Mouse (Mus musculus): Measurements from ENCODE around the gene Atad1. TPM values are rescaled to one million over a fixed set of nuclear protein-coding genes. Genes with fewer than 3 reads are reported as not detected.

Gene Atad1
- total and polyA plus RNA-seq, 3 experiments, result 25.2 to 104 (median 82.1) TPM

DNA sequence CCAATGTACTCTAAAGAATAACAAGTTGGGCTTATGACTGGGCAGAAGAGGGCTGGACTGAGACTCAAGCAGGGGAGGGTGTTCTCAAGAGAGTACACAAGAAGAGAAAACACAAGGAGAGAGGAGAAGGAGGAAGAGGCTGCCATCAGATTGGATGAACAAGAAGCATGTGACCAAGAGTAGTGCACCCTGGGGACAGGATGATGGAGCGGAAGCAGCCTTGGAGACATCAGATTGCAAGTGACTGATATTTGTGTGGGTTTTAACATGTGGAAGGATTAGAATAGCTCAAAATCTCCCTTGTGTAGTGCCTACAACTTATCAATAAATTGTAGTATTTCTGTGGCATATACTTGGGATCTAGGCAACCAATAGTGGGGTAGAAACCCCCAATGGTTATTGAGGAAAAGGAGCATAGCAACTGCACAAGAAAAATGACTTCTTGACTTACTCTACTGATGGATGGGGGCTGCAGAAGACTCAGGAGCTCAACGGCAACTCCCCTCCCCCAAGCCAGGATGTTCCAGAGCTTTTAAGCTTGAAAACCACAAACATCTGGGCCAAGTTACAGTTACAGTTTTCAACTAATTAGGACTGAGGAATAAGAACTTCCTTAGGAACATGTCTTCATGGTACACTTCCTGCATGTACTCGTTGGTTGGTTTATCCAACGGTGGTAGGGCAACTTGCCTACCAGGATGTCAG is 1.2 kb upstream of the Atad1 start:
- TF ChIP-seq EP300 (IDR thresholded peaks at IDR 0.05; ENCODE audit: insufficient read depth, low read depth, low read length), result no peak
- TF ChIP-seq CTCF (IDR thresholded peaks at IDR 0.05), result no peak
- no peak for TF ChIP-seq POLR2A (IDR thresholded peaks at IDR 0.05; ENCODE audit: insufficient read depth, low read depth, low read length)
- Histone ChIP-seq H3K27me3 (ENCODE audit: control insufficient read depth, insufficient read depth, low read length) (no peaks in the 10 kb centered on the region), H3K9ac (ENCODE audit: low read depth, low read length) (no peak overlapping the region), H3K79me2 (replicated peaks; ENCODE audit: control insufficient read depth, insufficient read depth, low read length) (no peaks in the 10 kb centered on the region), H3K4me1 (ENCODE audit: control insufficient read depth, insufficient read depth, low read length) (no peaks in the 10 kb centered on the region), H3K4me3 (no peak overlapping the region), H3K27ac (no peak overlapping the region), H3K36me3 (ENCODE audit: control insufficient read depth, insufficient read depth, low read length) (no peaks in the 10 kb centered on the region)
- 79% methylated on average over 4 of the region's 4 CpGs for WGBS
- intact Hi-C loops (cut with DNase I), result no loop called here
- DNase-seq, result no peak

DNA sequence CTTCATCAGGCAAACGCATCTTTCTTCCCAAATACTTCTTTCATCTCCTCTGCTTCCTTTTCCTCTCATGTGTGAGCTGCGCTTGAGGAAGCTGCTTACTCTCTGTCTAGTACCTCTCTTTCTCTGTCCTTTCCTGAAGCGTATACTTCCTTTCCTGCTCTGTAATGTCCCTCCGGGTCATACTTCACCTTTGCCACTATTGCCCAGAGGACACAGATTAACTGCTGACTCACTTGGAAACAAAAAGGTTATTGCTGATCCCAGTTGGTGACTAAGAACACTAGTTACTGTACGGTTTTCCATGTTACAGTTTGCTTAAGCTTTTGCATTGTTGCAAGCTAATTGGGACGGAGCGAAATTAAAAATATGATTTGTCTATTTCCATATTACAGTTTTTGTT is 1.7 kb downstream of the Atad1 start:
- intact Hi-C loops (cut with DNase I), result no loop called here
- H3K9ac ChIP-seq (ENCODE audit: low read depth, low read length), result no peak overlapping the region
- no peaks in the 10 kb centered on the region for H3K36me3 ChIP-seq (ENCODE audit: control insufficient read depth, insufficient read depth, low read length)
- H3K79me2 ChIP-seq (replicated peaks; ENCODE audit: control insufficient read depth, insufficient read depth, low read length), result no peaks in the 10 kb centered on the region
- no peaks in the 10 kb centered on the region for H3K4me1 ChIP-seq (ENCODE audit: control insufficient read depth, insufficient read depth, low read length)
- H3K27ac ChIP-seq, result no peak overlapping the region
- no peak overlapping the region for H3K4me3 ChIP-seq
- 74% methylated on average over 7 of the region's 7 CpGs for WGBS
- TF ChIP-seq POLR2A (IDR thresholded peaks at IDR 0.05; ENCODE audit: insufficient read depth, low read depth, low read length), result no peak
- TF ChIP-seq EP300 (IDR thresholded peaks at IDR 0.05; ENCODE audit: insufficient read depth, low read depth, low read length), result no peak
- TF ChIP-seq CTCF (IDR thresholded peaks at IDR 0.05), result no peak
- no peaks in the 10 kb centered on the region for H3K27me3 ChIP-seq (ENCODE audit: control insufficient read depth, insufficient read depth, low read length)
- no peak for DNase-seq

DNA sequence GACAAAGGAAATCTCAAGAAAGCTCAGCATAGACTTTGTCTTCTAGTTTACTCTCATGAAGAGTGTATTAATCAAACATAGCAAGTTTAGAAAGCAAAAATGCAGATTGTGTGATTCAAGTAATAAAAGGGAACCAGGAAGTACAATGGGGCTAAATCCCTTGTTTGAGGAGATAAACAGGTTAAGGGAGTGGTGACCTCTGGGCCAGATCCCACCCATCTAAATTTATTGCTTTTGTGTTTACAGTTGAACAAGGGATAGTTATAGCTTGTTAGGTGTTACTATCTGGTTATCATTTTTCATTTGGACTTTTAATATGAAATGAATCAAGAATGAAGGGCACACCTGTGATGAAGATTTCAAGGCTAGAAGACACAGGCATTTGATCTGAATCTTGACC is 6.7 kb downstream of the Atad1 start:
- no peak overlapping the region for H3K27ac ChIP-seq
- intact Hi-C loops (cut with DNase I), result no loop called here
- H3K4me3 ChIP-seq, result no peak overlapping the region
- no peaks in the 10 kb centered on the region for H3K79me2 ChIP-seq (replicated peaks; ENCODE audit: control insufficient read depth, insufficient read depth, low read length)
- H3K4me1 ChIP-seq (ENCODE audit: control insufficient read depth, insufficient read depth, low read length), result no peaks in the 10 kb centered on the region
- no peak for DNase-seq
- H3K27me3 ChIP-seq (ENCODE audit: control insufficient read depth, insufficient read depth, low read length), result no peaks in the 10 kb centered on the region; the same call in 1 of the 2 replicates
- TF ChIP-seq CTCF (IDR thresholded peaks at IDR 0.05) (no peak), POLR2A (IDR thresholded peaks at IDR 0.05; ENCODE audit: insufficient read depth, low read depth, low read length) (no peak), EP300 (IDR thresholded peaks at IDR 0.05; ENCODE audit: insufficient read depth, low read depth, low read length) (no peak)
- H3K36me3 ChIP-seq (ENCODE audit: control insufficient read depth, insufficient read depth, low read length), result no peaks in the 10 kb centered on the region
- H3K9ac ChIP-seq (ENCODE audit: low read depth, low read length), result no peak overlapping the region

DNA sequence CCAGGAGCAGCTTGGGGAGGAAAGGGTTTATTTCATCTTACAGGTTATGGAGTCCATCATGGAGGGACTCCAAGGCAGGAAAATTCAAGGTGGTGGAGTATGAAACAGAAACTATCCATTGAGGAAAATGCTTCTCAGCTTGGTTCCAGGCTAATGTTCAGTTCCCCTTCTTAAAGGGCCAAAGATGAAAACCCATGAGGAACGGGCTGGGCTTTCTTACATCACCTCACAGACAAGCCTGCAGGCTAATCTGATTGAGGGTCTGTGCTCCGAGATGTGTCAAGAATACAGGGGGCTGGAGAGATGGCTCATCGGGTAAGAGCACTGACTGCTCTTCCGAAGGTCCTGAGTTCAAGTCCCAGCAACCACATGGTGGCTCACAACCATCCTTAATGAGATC is 9.8 kb downstream of the Atad1 start:
- no peaks in the 10 kb centered on the region for H3K4me1 ChIP-seq (ENCODE audit: control insufficient read depth, insufficient read depth, low read length)
- TF ChIP-seq POLR2A (IDR thresholded peaks at IDR 0.05; ENCODE audit: insufficient read depth, low read depth, low read length) (no peak), EP300 (IDR thresholded peaks at IDR 0.05; ENCODE audit: insufficient read depth, low read depth, low read length) (no peak), CTCF (IDR thresholded peaks at IDR 0.05) (no peak)
- no peak overlapping the region for H3K9ac ChIP-seq (ENCODE audit: low read depth, low read length)
- DNase-seq, result no peak
- peaks cover 3% of the 10 kb centered on the region for H3K27me3 ChIP-seq (ENCODE audit: control insufficient read depth, insufficient read depth, low read length)
- no peak overlapping the region for H3K4me3 ChIP-seq
- intact Hi-C loops (cut with DNase I), result no loop called here
- H3K36me3 ChIP-seq (ENCODE audit: control insufficient read depth, insufficient read depth, low read length), result no peaks in the 10 kb centered on the region
- no peaks in the 10 kb centered on the region for H3K79me2 ChIP-seq (replicated peaks; ENCODE audit: control insufficient read depth, insufficient read depth, low read length)
- WGBS, result 70% methylated on average over 4 of the region's 4 CpGs
- H3K27ac ChIP-seq, result no peak overlapping the region

DNA sequence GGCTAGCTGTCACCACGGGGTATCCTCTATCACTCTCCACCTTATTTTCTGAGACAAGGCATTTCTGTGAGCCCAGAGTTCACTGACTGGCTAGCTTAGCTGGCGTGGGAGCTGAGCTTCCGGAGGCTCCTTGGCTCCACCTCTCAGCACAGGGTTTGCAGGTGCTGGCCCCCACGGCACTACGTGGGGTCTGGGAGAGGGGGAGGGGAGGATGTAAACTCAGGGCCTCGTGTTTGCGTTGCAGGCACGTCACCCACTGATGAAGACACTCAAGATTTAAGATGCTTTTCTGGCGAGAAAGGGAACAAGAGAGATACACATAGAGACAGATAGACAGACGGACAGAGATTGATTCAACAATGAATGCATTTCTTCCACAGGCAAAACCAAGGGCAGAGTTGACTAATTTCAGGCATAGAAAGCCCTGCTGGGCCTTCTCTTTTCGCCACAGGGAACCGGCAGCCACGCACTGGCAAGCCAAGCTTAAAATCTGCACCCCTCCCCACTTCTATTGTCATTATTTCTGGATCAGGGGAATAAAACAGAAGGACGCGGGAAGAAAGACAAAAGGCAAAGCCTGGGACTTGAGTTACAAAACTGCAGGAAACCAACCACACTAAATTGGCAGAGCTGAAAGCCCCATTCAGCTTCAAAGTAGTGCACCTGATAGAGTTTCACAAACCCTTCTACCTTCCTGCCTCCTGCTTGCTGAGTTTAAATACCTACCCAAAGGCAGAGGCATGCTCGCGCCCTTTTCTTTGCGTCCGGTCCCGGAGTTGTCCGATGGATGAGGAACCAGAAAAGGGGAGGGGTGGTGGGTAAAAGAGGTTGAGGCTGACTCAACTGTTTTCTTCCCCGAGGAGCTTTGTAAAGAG is 12.9 kb downstream of the Atad1 start:
- Histone ChIP-seq H3K27ac (no peak overlapping the region), H3K9ac (ENCODE audit: low read depth, low read length) (no peak overlapping the region), H3K4me3 (no peak overlapping the region), H3K36me3 (ENCODE audit: control insufficient read depth, insufficient read depth, low read length) (no peaks in the 10 kb centered on the region), H3K79me2 (replicated peaks; ENCODE audit: control insufficient read depth, insufficient read depth, low read length) (no peaks in the 10 kb centered on the region), H3K27me3 (ENCODE audit: control insufficient read depth, insufficient read depth, low read length) (peaks cover 3% of the 10 kb centered on the region), H3K4me1 (ENCODE audit: control insufficient read depth, insufficient read depth, low read length) (no peaks in the 10 kb centered on the region)
- intact Hi-C loops (cut with DNase I), result no loop called here
- no peak for DNase-seq
- 13% methylated on average over 22 of the region's 22 CpGs for WGBS
- TF ChIP-seq EP300 (IDR thresholded peaks at IDR 0.05; ENCODE audit: insufficient read depth, low read depth, low read length) (no peak), CTCF (IDR thresholded peaks at IDR 0.05) (no peak), POLR2A (IDR thresholded peaks at IDR 0.05; ENCODE audit: insufficient read depth, low read depth, low read length) (no peak)

DNA sequence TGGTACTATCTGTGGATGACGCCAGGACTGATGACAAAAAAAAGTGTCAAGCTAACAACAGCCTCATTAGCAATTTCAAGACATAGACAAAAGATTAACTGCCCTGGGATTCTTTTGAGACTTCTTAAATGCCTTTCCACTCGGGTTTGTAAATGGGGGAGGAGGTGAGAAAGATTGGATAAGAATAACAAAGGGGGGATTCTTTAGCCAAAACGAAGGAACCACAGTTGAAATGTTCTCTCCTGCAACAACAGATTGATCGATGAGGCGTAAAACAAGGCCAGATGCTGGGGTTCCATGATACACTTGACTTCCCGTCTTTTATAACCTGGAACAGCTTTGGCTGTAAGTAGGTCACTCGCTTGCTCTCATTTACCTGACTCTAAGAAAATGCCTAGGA is 15.8 kb downstream of the Atad1 start:
- intact Hi-C loops (cut with DNase I), result no loop called here
- Histone ChIP-seq H3K9ac (ENCODE audit: low read depth, low read length) (no peak overlapping the region), H3K4me1 (ENCODE audit: control insufficient read depth, insufficient read depth, low read length) (no peaks in the 10 kb centered on the region), H3K79me2 (replicated peaks; ENCODE audit: control insufficient read depth, insufficient read depth, low read length) (no peaks in the 10 kb centered on the region), H3K27me3 (ENCODE audit: control insufficient read depth, insufficient read depth, low read length) (peaks cover 3% of the 10 kb centered on the region), H3K4me3 (no peak overlapping the region), H3K27ac (no peak overlapping the region), H3K36me3 (ENCODE audit: control insufficient read depth, insufficient read depth, low read length) (no peaks in the 10 kb centered on the region)
- no peak for DNase-seq
- TF ChIP-seq EP300 (IDR thresholded peaks at IDR 0.05; ENCODE audit: insufficient read depth, low read depth, low read length) (no peak), POLR2A (IDR thresholded peaks at IDR 0.05; ENCODE audit: insufficient read depth, low read depth, low read length) (no peak), CTCF (IDR thresholded peaks at IDR 0.05) (no peak)
- WGBS, result 61% methylated on average over 7 of the region's 7 CpGs
